Mouse (Mus musculus): ENCODE results near the gene Prrx1. TPM values are rescaled to one million over a fixed set of nuclear protein-coding genes. Genes with fewer than 3 reads are reported as not detected.
A peak's percentile ranks its signal among the peaks of the same experiment; 100 is the strongest.

Prrx1 gene
- total RNA-seq, 2 experiments from 2014 or later: 7.0 to 7.6 TPM

- DNase-seq: no peak
- intact Hi-C loops (cut with DNase I): no loop called here
These were observed 38.6 kb downstream of the Prrx1 start for GRCm38 (mm10) chr1:163274919-163275318.

- DNase-seq: no peak
- intact Hi-C loops (cut with DNase I): no loop called here
These were observed 40.4 kb downstream of the Prrx1 start for GRCm38 (mm10) chr1:163273132-163273531.

GRCm38 (mm10) chr1:163266853-163267538 lies 46.5 kb downstream of the Prrx1 start:
- intact Hi-C loops (cut with DNase I): no loop called here
- DNase-seq: no peak

GRCm38 (mm10) chr1:163257298-163257697 lies 56.2 kb downstream of the Prrx1 start:
- intact Hi-C loops (cut with DNase I): no loop called here
- DNase-seq: peak; percentile 8

GRCm38 (mm10) chr1:163255884-163256283 lies 57.6 kb downstream of the Prrx1 start:
- intact Hi-C loops (cut with DNase I): no loop called here
- DNase-seq: no peak

GRCm38 (mm10) chr1:163252796-163253195 lies 60.7 kb downstream of the Prrx1 start:
- intact Hi-C loops (cut with DNase I): no loop called here
- DNase-seq: no peak

GRCm38 (mm10) chr1:163252331-163252730 lies 61.2 kb downstream of the Prrx1 start:
- DNase-seq: peak; percentile 3
- intact Hi-C loops (cut with DNase I): no loop called here

GRCm38 (mm10) chr1:163251766-163252165 lies 61.7 kb downstream of the Prrx1 start:
- intact Hi-C loops (cut with DNase I): no loop called here
- DNase-seq: peak; percentile 17

GRCm38 (mm10) chr1:163238950-163239349 lies 74.6 kb downstream of the Prrx1 start:
- no peak for DNase-seq

GRCm38 (mm10) chr1:163231230-163231629 lies 82.3 kb downstream of the Prrx1 start:
- no peak for DNase-seq
- intact Hi-C loops (cut with DNase I): no loop called here

More at GRCm38 (mm10) chr1:163238950-163239349, 74.6 kb downstream of the Prrx1 start:
- intact Hi-C loops (cut with DNase I): no loop called here

- no peak for DNase-seq
- intact Hi-C loops (cut with DNase I): no loop called here
These were observed 87.2 kb downstream of the Prrx1 start for GRCm38 (mm10) chr1:163226271-163226670.

GRCm38 (mm10) chr1:163221767-163222166 lies 91.7 kb downstream of the Prrx1 start:
- DNase-seq: peak; percentile 5
- intact Hi-C loops (cut with DNase I): no loop called here

- DNase-seq: no peak
- intact Hi-C loops (cut with DNase I): no loop called here
These were observed 104.3 kb downstream of the Prrx1 start for GRCm38 (mm10) chr1:163208919-163209867.

- DNase-seq: no peak
- intact Hi-C loops (cut with DNase I): no loop called here
These were observed 114.7 kb downstream of the Prrx1 start for GRCm38 (mm10) chr1:163198767-163199166.

GRCm38 (mm10) chr1:163198059-163198458 lies 115.5 kb downstream of the Prrx1 start:
- intact Hi-C loops (cut with DNase I): no loop called here
- no peak for DNase-seq

Other genes with a start within 250 kb of the Prrx1 start
- not detected for gene Mroh9, start 228.0 kb downstream of the Prrx1 start, total RNA-seq (2021)
- gene Gorab, start 90.0 kb upstream of the Prrx1 start, total RNA-seq (2021): 10 to 100 TPM; 12.5 to 12.9 TPM

All from left cerebral cortex, postnatal 4 days (tissue).